Mouse (Mus musculus) hematopoietic stem cell, adult 5-6 weeks (primary cell): ENCODE results near the gene Ppm1l. TPM values are rescaled to one million over a fixed set of nuclear protein-coding genes. Genes with fewer than 3 reads are reported as not detected.

Source experiments
- ATAC-seq, 2 experiments: fragments of 125-278 bp in 1 of 2; replicated peaks in 1 of 2; 2 replicates each; pipeline ENCODE4 v1.8.0; 2016 to 2017; ENCODE audit warnings: inconsistent platforms in 2 of 2, mild to moderate bottlenecking in 2 of 2, moderate number of reproducible peaks in 2 of 2, low read depth in 1 of 2, moderate TSS enrichment in 1 of 2; ENCODE audit not compliant: low FRiP score in 2 of 2, poor library complexity in 2 of 2, severe bottlenecking in 2 of 2, insufficient read depth in 1 of 2, low TSS enrichment in 1 of 2
- total RNA-seq: library from RNA; stranded (forward); fragments of 172-1452, 232-1000 nt; gene quantifications from 2 replicates; pipeline ENCODE4 v1.2.3, GENCODE M21; 2017

Gene Ppm1l
- total RNA-seq = 3.9 and 5.0 TPM in 2 replicates

- peak; percentile 82 to 84 for ATAC-seq
These were observed at the start of gene Ppm1l for GRCm38 (mm10) chr3:69316391-69317195. Gene Ppm1l, plus strand, starts transcription at chr3:69316861.

- ATAC-seq = no peak
These were observed 44.8 kb upstream of the Ppm1l start for GRCm38 (mm10) chr3:69271812-69272211.

GRCm38 (mm10) chr3:69274018-69274663, 42.5 kb upstream of the Ppm1l start:
- no peak for ATAC-seq

GRCm38 (mm10) chr3:69274664-69275312, 41.9 kb upstream of the Ppm1l start:
- no peak for ATAC-seq

GRCm38 (mm10) chr3:69278648-69279047, 38.0 kb upstream of the Ppm1l start:
- ATAC-seq = no peak

- ATAC-seq = no peak
These were observed 34.3 kb upstream of the Ppm1l start for GRCm38 (mm10) chr3:69282406-69282805.

GRCm38 (mm10) chr3:69283085-69283847, 33.4 kb upstream of the Ppm1l start:
- ATAC-seq = no peak

GRCm38 (mm10) chr3:69289833-69290232, 26.8 kb upstream of the Ppm1l start:
- peak; percentile 32 to 48; a peak in 3 of 4 replicates for ATAC-seq

- peak; percentile 36 to 42; a peak in 3 of 4 replicates for ATAC-seq
These were observed 26.4 kb upstream of the Ppm1l start for GRCm38 (mm10) chr3:69290294-69290693.

GRCm38 (mm10) chr3:69290844-69291243, 25.8 kb upstream of the Ppm1l start:
- no peak for ATAC-seq

GRCm38 (mm10) chr3:69292628-69293027, 24.0 kb upstream of the Ppm1l start:
- no peak for ATAC-seq

- no peak for ATAC-seq
These were observed 20.4 kb upstream of the Ppm1l start for GRCm38 (mm10) chr3:69296270-69296669.

GRCm38 (mm10) chr3:69300121-69300520, 16.5 kb upstream of the Ppm1l start:
- no peak for ATAC-seq

- ATAC-seq = no peak
These were observed 761 bp upstream of the Ppm1l start for GRCm38 (mm10) chr3:69315810-69316390.

GRCm38 (mm10) chr3:69317251-69318125, 827 bp downstream of the Ppm1l start:
- ATAC-seq = peak in 1 of 2 experiments; percentile 26; a peak in 1 of 4 replicates
